Comparison of ENCODE assay signal across 8 mouse cellular contexts in the genomic region with DNA sequence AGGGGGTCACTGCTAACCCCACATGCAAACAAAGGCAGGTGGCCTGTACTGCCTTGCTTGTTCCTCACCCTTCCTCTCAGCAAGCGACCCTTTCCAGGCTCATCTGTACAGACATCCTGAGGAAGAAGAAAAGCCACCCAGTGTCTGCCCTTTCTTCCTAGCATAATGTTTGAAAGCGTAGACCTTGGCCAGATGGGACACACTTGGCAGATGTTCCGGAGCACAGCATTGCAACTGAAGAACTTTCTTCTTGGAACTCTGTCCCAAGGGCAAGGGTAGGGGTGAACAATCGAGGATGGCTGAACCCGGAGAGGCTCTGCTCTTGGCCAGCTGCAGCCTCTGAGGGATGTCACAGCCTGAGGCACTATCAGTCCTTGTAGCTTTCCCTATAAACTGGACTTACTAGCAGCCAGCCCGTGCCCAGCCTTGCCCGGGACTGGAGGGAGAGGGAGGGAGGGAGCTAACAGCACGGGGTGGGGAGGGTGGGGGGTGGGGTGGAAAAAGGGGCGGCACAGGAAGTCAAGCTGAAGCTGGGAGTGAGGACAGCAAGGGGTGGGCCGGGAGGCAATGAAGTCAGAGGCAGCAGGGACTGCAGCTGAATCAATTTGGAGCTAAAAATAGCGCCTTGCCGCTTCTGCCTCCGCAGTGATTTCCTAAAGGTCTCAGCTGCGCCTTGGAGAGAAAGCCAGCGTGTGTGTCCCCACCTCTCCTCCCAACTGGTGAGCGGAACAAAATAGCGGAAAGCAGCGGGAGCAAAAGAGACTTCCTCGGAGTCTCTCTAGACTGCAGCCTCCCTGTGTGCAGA.
DNase-seq lines count a peak whose midpoint lies in the region; ATAC-seq and TF ChIP-seq lines count a peak whose summit lies in the region.

No protein-coding gene starts in this region.

- H3K9me3 ChIP-seq in hindbrain, embryonic 10.5 days = no peaks in the 10 kb centered on the region

- DNase-seq in Muller cell, postnatal 12 days (ENCODE audit: inconsistent ontology term) = peak; percentile 86
- peak; percentile 65 to 75 for DNase-seq in cerebellum, postnatal 10 days
- peak; percentile 56 to 71 for DNase-seq in frontal cortex, postnatal 14 days (ENCODE audit: low spot score in 2 of 2)
- peak; percentile 79 for DNase-seq in hindbrain, embryonic 10.5 days (ENCODE audit: low spot score)
- DNase-seq in layer of hippocampus, adult 9-11 months = peak; percentile 80
- peak; percentile 9 for DNase-seq in lung, adult 2 months
- peak; percentile 71 for DNase-seq in ovary, postnatal 36 days (ENCODE audit: low spot score)

- no peaks in the 10 kb centered on the region for H3K27me3 ChIP-seq in hindbrain, embryonic 10.5 days (ENCODE audit: insufficient read depth, poor library complexity, severe bottlenecking)

- ATAC-seq in CD4-positive, CD25-positive, alpha-beta regulatory T cell, adult 4 months = no peak

- 15% methylated on average over 19 of the region's 19 CpGs for WGBS in hindbrain, embryonic 10.5 days
- 6% methylated on average over 19 of the region's 19 CpGs for WGBS in lung, adult 2 months

- TF ChIP-seq POLR2A in lung, adult 2 months (IDR thresholded peaks at IDR 0.05; ENCODE audit: borderline replicate concordance, extremely low read depth, low read depth, low read length) = no peak; the same call in 1 of the 2 replicates

- H3K27ac ChIP-seq in hindbrain, embryonic 10.5 days = peak overlapping the region; percentile 87

- H3K4me1 ChIP-seq in hindbrain, embryonic 10.5 days (replicated peaks) = peaks cover 20% of the 10 kb centered on the region
- no peaks in the 10 kb centered on the region for H3K4me1 ChIP-seq in lung, adult 2 months (ENCODE audit: control insufficient read depth, insufficient read depth, low read length)

- no peaks in the 10 kb centered on the region for H3K36me3 ChIP-seq in hindbrain, embryonic 10.5 days

- H3K4me3 ChIP-seq in hindbrain, embryonic 10.5 days = peak overlapping the region; percentile 53
- H3K4me3 ChIP-seq in lung, adult 2 months (replicated peaks; ENCODE audit: extremely low read depth, low read depth, low read length) = peak overlapping the region; percentile 55

- no peak for TF ChIP-seq CTCF in lung, adult 2 months (IDR thresholded peaks at IDR 0.05; ENCODE audit: insufficient read depth, low read length)

Comparison
In these comparisons a context has a peak if more than half of its experiments do, and no peak if none do; other contexts are left out.
1. DNase-seq: peak in every context shown above with its lines; median percentile 86 in Muller cell, postnatal 12 days; 80 in layer of hippocampus, adult 9-11 months; 79 in hindbrain, embryonic 10.5 days; 71 in ovary, postnatal 36 days; 70 in cerebellum, postnatal 10 days; 64 in frontal cortex, postnatal 14 days; 9 in lung, adult 2 months.